Mouse (Mus musculus) layer of hippocampus, adult 9-11 months (tissue): ENCODE results near the gene Uqcr11.

Experiments used
- DNase-seq: peaks from one replicate; pipeline ENCODE4 v3.0.0; 2022

Gene Uqcr11

GRCm38 (mm10) chr10:80406684-80407501, at the start of gene Uqcr11:
TSS of gene Uqcr11 (minus strand) at chr10:80406830.
- peak; percentile 95 for DNase-seq

- no peak for DNase-seq
Measured at GRCm38 (mm10) chr10:80455697-80456096, 49.1 kb upstream of the Uqcr11 start.

- DNase-seq, result no peak
Measured at GRCm38 (mm10) chr10:80454781-80455180, 48.2 kb upstream of the Uqcr11 start.

GRCm38 (mm10) chr10:80453601-80454000, 47.0 kb upstream of the Uqcr11 start:
- DNase-seq, result no peak

GRCm38 (mm10) chr10:80450599-80450998, 44.0 kb upstream of the Uqcr11 start:
- DNase-seq, result no peak

- DNase-seq, result peak; percentile 61
Measured at GRCm38 (mm10) chr10:80445898-80446601, 39.4 kb upstream of the Uqcr11 start.

GRCm38 (mm10) chr10:80445052-80445451, 38.4 kb upstream of the Uqcr11 start:
- no peak for DNase-seq

- DNase-seq, result no peak
Measured at GRCm38 (mm10) chr10:80444339-80445045, 37.9 kb upstream of the Uqcr11 start.

GRCm38 (mm10) chr10:80443575-80444278, 37.1 kb upstream of the Uqcr11 start:
- no peak for DNase-seq

GRCm38 (mm10) chr10:80442989-80443388, 36.4 kb upstream of the Uqcr11 start:
- no peak for DNase-seq

- no peak for DNase-seq
Measured at GRCm38 (mm10) chr10:80441598-80441997, 35.0 kb upstream of the Uqcr11 start.

GRCm38 (mm10) chr10:80440031-80440430, 33.4 kb upstream of the Uqcr11 start:
- no peak for DNase-seq

- no peak for DNase-seq
Measured at GRCm38 (mm10) chr10:80437973-80438372, 31.3 kb upstream of the Uqcr11 start.

GRCm38 (mm10) chr10:80436276-80436675, 29.6 kb upstream of the Uqcr11 start:
- DNase-seq, result no peak

GRCm38 (mm10) chr10:80435764-80436163, 29.1 kb upstream of the Uqcr11 start:
- no peak for DNase-seq

- DNase-seq, result no peak
Measured at GRCm38 (mm10) chr10:80434823-80435222, 28.2 kb upstream of the Uqcr11 start.

GRCm38 (mm10) chr10:80434233-80434592, 27.6 kb upstream of the Uqcr11 start:
- DNase-seq, result no peak

- DNase-seq, result peak; percentile 98
Measured at GRCm38 (mm10) chr10:80433513-80434232, 27.0 kb upstream of the Uqcr11 start, which contains the start of gene Tcf3. TSS of gene Tcf3 (minus strand) at chr10:80433647.

GRCm38 (mm10) chr10:80432936-80433512, 26.4 kb upstream of the Uqcr11 start:
- no peak for DNase-seq

GRCm38 (mm10) chr10:80432387-80432785, 25.8 kb upstream of the Uqcr11 start:
- DNase-seq, result no peak

- no peak for DNase-seq
Measured at GRCm38 (mm10) chr10:80431570-80432386, 25.1 kb upstream of the Uqcr11 start.
